Mouse (Mus musculus): Measurements from ENCODE around the gene Add3.

Gene Add3

DNA sequence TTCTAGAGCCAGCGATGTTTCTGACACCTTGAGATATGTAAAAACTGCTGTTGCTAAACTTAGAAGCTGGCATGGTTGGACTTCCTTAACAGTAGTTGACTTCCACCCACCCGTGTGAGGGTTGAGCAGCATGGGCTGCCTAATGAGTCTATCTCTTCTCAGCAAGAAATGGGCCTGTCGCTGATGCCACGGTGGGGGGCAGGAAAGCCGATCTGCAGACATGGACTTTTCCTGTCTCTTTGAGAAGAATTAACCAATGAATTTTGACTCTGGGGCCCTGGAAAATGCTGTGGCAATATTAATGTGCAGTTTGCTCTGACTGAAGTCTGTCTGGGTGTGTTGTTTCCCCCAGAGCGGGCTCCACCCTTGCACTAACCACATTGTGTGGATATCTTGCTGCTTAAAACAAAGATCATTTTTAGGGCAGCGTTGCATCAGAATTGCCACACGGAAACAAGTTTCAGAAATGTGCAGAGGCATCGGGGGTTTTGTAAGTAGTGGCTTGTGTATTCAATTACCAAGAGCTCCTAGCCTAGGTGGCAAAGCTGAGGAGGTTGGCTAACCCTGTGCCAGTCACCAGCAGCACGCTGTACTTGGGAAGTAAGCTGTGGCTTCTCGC is 53.8 kb downstream of the Add3 start:
- no peak for DNase-seq (ENCODE audit: low spot score)

DNA sequence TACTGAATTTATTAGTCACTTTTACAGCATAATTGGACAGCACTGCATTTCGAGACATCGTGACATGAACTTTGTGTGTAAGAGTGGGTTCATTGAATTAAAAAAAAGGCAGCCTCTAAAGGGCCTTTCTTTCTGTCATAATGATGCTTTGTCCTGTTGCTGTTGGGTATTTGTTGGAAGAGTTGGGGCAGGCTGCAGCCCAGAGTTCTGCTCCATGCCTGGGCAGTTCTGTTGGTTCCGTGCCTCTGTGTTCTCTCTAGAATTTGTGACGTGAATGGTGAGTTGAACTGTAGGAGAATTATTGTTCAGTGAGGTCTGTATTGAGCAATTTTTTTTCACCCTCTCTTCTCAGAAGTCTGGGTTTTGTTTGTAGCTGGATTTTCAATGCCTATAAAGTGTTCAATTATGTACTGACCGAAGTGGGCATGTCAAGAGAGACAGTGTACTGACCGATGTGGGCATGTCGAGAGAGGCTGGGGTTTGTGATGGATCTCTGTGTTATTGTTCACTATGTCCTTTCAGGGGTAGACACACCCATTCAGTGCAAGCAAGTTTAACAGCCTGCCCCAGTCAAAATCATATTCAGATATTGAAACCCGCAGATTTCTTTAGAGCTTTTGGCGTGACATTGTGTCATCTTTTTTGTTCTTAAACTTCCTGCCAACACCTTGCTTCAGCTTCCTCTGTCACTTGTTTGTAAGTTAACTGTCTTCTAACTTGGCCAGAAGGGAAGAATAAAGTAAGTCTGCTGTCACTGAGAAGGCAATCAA is 54.7 kb downstream of the Add3 start:
- no peak for DNase-seq (ENCODE audit: low spot score)

DNA sequence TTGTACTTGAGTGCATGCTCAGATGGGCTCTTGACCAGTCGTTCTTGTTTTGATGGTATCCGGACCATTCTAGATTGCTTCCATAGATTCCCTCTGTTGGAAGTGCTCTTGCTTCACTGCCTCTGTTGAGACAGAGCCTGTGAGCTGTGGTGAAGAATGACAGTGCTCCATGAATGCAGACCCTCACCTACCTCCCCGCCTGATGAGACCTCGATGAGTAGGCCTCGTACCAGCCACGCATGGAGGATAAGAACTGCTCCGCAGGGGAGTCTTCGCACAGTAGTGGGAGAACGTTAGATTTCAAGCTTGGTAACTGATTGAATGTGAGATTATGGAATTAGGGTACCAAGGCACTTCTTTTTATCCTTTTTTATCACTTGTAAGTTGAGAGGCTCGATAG is 56.7 kb downstream of the Add3 start:
- DNase-seq (ENCODE audit: low spot score): no peak

DNA sequence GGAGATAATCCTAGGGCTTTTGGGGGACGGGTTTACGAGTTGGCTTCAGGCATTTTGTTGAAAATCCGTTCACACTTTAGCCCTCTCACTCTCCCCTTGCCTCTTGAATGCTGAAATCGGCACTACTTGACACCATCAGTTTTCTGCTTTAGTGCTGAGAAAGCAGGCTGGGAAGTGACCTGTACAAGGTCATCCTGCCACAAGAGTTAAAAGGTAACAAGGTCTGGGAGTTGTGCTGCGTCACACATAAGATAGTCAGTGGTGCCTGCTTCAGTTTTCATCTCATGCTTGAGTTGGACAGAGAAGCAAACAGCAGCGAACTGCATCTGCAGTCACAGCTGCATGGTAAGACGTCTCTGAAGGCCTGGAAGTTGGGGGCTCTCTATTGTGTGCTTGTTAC is 57.5 kb downstream of the Add3 start:
- peak; percentile 43 for DNase-seq (ENCODE audit: low spot score)

DNA sequence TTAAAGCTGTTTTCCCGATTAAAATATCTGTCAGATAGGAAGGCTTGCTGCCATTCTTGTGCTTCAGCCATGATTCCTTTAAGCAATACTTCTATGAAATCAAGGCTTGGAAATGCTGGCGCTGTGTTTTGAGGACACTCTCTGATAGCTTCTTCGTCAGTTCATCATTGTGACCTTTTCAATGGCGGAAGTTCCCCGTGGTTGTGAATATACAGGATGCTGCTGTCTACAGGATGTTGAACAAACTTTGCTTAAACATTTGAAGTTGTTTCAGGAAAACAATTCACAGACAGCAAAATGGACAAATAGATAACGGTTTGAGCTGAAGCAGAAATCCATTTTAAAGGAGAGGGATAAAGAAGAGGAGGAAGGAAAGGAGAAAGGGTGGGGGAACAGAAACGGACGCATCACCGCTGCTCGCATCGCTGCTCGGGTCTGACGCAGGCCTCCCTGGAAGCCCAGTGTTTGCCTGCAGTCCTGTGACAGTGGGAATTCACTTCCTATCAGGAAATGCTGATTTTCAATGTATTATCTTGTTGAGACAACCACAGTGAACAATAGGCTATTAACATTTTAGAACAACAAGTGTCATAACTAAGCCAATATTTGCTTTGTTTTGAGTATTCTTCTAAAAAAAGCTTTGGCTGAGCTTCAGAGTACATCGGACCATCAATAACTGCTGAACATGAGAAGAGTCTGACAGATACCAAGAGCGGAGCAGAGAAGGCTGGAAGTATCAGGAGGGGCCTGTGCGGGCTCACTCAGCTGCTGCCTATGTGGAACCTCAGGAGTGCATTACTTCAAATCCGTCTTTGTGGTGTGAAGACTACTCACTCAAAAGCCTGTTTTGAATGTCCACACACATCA is 58.7 kb downstream of the Add3 start:
- DNase-seq (ENCODE audit: low spot score): no peak

DNA sequence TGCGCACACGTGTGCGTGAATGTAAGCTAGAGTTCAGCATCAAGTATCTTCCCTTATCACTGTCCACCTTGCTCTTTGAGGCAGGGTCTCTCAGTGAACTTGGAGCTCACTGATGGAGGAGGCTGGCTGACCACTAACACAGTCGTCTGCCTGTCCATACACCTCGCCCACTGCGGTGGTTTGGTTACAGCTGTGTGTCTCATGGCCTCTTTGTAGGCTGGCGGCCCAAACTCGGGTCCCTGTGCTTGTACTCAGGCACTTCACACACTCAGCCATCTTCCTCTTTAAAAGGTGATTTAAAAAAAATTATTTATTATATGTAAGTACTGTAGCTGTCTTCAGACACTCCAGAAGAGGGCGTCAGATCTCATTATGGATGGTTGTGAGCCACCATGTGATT is 59.5 kb downstream of the Add3 start:
- DNase-seq (ENCODE audit: low spot score): no peak

GRCm38 (mm10) chr19:53202116-53202515 is 61.9 kb downstream of the Add3 start:
- no peak for DNase-seq (ENCODE audit: low spot score)

DNA sequence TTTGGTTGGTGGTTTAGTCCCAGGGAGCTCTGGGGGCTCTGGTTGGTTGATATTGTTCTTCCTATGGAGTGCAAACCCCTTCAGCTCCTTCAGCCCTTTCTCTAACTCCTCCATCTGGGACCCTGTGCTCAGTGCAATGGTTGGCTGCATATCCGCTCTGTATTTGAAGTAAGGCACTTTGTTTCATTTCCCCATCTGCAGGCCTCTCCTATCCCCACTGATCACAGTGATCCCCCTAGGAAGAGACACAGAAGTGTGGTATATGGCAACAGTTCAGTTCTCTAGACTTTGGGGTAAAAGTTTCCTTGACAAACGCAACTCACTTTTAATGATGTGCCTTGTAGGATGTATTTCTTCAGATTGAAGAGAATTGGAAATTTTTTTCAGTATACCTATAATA is 66.7 kb downstream of the Add3 start:
- no peak for DNase-seq (ENCODE audit: low spot score)

DNA sequence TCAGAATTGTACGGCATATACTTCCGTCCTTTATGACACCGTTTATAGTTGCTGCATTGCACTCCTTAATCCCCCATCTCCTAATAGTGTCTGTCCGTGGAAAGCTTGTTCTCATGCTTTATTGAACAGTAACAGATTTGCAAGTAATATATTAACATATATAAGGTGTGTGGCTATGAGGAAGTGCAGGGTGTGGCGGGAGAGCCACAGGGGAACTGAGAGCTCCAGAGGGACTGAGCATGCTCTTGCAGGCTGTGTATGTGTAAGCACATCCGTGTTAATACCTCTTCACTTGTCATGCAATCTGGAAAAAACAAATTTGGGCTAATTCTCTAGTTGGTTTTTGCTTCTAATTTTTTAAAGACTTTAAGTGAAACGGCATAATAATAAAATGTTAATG is 68.6 kb downstream of the Add3 start:
- DNase-seq (ENCODE audit: low spot score): no peak

GRCm38 (mm10) chr19:53210251-53210650 is 70.0 kb downstream of the Add3 start:
- DNase-seq (ENCODE audit: low spot score): no peak

DNA sequence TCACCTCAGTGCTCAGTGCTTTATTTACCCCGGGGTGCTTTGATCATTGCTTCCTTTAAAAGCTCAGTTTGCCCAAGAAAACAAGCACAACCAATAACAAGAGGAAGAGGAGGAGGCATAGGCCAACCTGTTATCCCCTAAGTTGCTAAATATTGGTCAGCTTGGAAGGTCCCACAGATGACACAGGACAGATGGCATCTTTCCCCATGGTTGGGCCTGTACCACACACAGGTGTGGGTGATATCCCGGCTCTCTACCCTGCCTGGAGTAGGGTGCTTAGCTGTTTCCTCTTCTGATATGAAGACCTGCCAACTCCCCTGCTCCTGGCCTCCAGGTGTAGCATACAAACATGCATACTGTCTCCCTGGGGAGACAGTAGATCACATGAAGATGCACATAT is 75.1 kb downstream of the Add3 start:
- no peak for DNase-seq (ENCODE audit: low spot score)

- DNase-seq (ENCODE audit: low spot score): no peak
Observed at GRCm38 (mm10) chr19:53216761-53217538, 76.7 kb downstream of the Add3 start.

- DNase-seq (ENCODE audit: low spot score): no peak
Observed at GRCm38 (mm10) chr19:53217837-53218236, 77.6 kb downstream of the Add3 start.

GRCm38 (mm10) chr19:53219305-53219704 is 79.1 kb downstream of the Add3 start:
- DNase-seq (ENCODE audit: low spot score): no peak

GRCm38 (mm10) chr19:53221186-53221585 is 80.9 kb downstream of the Add3 start:
- no peak for DNase-seq (ENCODE audit: low spot score)

DNA sequence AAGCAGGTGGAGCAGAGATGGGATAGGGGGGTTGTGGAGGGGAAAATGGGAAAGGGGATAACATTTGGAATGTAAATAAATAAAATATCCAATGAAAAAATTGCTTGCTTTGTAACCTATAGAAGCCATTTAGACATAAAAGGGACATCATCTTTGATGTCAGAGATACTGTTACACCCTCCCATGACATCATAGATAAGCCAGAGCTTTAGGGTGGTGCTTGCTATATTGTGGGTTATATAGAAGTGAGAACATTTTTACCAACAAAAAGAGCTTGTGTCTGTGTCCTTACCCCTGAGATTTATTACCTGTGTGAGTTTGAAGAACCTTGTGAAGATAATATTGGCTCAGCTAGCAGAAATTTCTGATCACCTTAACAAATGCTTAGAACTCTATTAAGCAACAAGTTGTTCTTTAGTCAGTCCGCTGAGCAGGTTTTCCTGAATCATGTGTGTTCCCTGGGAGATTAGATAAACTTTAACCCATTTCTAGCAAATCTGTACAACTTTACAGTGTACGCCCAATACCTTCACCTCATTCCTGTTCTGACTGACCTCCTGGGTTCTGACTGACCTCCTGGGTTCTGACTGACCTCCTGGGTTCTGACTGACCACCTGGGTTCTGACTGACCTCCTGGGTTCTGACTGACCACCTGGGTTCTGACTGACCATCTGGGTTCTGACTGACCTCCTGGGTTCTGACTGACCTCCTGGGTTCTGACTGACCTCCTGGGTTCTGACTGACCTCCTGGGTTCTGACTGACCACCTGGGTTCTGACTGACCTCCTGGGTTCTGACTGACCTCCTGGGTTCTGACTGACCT is 85.2 kb downstream of the Add3 start:
- DNase-seq (ENCODE audit: low spot score): peak; percentile 30

GRCm38 (mm10) chr19:53226651-53227050 is 86.4 kb downstream of the Add3 start:
- no peak for DNase-seq (ENCODE audit: low spot score)

DNA sequence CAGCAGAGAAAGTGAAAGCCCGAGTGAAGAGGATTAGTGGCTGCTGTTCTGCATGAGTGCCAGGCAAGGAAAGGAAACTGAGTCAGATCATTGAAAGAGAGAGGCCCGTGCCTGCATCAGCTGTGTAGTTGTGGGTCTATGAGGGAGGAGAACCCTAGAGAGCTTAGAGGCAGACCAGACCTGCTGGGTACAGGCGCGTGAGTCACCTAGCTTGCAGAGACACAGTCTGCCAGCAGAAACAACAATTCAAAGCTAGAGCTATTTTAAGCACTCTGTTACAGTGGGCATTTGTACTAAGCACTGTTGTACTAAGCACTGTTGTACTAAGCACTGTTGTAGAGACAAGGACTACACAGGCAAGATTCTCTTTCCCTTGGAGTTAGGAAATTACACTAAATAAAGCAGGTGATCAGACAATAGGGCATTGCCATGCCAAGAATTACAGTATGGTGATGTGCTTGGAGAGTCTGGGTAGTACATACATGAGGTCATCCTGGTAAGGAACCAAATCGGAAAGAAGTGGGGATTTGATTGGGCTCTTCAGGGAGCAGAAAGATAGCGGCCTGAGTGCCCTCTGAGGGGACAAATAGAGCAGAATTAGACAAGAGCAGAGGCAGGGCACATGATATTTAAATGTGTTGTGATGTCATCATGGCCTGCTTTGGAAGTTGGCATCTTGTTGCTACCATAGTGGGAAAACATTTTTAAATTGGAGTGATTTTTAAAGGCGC is 88.0 kb downstream of the Add3 start:
- DNase-seq (ENCODE audit: low spot score): no peak

DNA sequence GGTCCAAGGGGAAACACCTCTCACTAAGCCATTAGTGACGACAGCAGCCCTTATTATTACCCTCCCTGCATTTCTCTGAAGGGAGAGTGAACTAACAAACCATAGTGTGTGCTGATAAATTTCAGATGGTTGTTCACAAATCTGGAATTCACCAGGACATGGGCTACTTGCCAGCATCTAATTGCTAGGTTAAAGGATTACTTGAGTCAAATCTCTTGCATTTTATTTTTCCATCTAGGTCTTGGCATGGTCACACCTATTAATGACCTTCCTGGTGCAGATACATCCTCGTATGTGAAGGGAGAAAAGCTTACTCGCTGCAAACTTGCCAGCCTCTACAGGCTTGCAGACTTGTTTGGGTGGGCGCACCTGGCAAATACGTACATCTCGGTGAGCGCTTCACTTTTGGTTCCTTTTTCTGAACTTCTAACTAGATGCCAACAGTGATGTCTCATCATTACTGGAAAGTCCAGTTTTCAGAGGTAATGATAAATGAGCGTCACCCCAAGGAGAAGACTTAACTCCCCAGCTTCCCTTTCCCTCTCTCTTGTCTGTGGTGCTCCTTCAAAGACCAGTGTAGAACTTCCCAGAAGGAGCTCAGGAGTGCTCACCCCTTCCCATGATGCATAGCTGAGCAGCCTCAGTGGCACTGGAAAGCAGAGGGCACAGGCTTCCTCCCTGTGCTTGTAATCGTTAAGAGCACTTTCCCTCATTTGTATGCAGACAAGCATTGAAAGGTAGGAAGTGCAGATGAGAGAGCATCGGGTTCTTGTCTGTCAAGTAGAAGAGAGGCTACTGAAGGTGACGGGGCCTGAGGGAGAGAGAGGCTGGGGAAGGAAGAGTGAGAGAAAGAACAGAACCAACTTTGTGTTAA is 90.9 kb downstream of the Add3 start:
- no peak for DNase-seq (ENCODE audit: low spot score)

DNA sequence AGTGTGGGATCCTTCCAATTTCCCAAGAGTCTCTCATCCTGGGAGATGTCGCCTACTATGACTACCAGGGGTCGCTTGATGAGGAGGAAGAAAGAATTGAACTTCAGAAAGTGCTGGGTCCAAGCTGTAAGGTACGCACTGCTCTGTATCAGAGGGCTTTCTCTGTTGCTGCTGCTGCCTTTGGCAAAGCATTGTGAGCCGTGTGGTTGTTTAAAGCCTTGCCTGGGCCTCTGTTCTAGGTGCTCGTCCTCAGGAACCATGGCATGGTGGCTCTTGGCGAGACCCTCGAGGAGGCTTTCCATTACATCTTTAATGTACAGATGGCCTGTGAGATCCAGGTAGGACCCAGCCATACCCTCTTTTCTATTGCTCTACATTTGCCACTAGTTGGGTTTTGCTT is 93.3 kb downstream of the Add3 start:
- DNase-seq (ENCODE audit: low spot score): no peak

All from yolk sac, embryonic 10.5 days (tissue).